Mouse (Mus musculus): ENCODE measurements around the gene Serpinf2. TPM values are rescaled to one million over a fixed set of nuclear protein-coding genes. Genes with fewer than 3 reads are reported as not detected.
"Not testable (repeated sequence)": the region's sequence is repeated elsewhere in the genome, so short reads cannot be mapped to it uniquely, and the experiment has no call there.

Serpinf2 gene
- polyA plus RNA-seq, 1 experiment, result 0.25 TPM

DNA sequence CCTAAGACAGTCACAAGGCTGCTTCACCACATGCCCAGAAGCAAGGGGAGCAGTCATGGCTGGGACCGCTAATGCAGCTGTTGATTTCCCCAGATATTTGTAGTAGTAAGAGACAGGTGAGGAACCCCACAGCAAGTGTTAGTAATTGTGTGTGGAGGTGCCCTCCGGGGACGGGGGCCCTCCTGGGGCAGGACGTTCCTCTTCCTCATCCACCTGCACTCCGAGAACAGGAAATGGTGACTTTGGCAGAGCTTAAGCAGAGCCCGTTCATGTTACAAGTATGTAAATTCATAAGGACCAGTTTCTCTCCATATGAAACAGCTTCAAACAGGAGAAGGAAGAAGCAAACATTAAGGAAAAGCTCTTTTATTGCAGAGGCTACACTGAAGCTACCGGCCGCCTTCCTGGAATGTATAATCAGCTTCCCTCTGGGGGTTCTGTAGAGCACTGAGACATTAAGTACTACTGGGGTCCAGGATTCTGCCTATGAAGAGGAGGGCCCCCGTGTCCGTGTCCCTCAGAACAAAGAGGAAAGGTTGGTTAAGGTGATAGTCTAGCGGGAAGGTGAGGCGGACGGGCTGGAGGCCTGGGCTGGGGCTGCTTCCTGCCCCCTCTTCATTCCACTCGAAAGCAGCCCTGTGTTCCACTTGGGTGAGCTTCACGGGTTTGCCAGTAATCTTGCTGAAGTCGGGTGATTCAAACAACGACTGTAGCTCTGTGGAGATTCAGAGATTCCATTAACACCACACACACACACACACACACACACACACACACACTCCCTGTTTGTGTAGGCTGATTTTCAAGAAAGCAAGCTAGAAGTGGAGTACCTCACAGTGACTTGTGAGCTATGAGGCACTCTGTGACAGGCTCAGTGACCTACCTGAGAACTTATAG, 29.5 kb downstream of the Serpinf2 start:
- DNase-seq (ENCODE audit: low read depth), result no peak
- no peak for TF ChIP-seq POLR2A (IDR thresholded peaks at IDR 0.05; ENCODE audit: borderline replicate concordance, extremely low read depth, insufficient read depth, insufficient read length, poor library complexity, severe bottlenecking)
- no peak for TF ChIP-seq CTCF (IDR thresholded peaks at IDR 0.05; ENCODE audit: borderline replicate concordance, extremely low read depth, insufficient read depth, insufficient read length)

GRCm38 (mm10) chr11:75406865-75407264, 32.5 kb downstream of the Serpinf2 start:
- no peak for DNase-seq (ENCODE audit: low read depth)
- TF ChIP-seq POLR2A (IDR thresholded peaks at IDR 0.05; ENCODE audit: borderline replicate concordance, extremely low read depth, insufficient read depth, insufficient read length, poor library complexity, severe bottlenecking) (no peak), CTCF (IDR thresholded peaks at IDR 0.05; ENCODE audit: borderline replicate concordance, extremely low read depth, insufficient read depth, insufficient read length) (peak; percentile 55; the same call in 1 of the 2 replicates)

- no peak for DNase-seq (ENCODE audit: low read depth)
- TF ChIP-seq CTCF (IDR thresholded peaks at IDR 0.05; ENCODE audit: borderline replicate concordance, extremely low read depth, insufficient read depth, insufficient read length), result no peak
- TF ChIP-seq POLR2A (IDR thresholded peaks at IDR 0.05; ENCODE audit: borderline replicate concordance, extremely low read depth, insufficient read depth, insufficient read length, poor library complexity, severe bottlenecking), result no peak
Observed at GRCm38 (mm10) chr11:75406104-75406503, 33.3 kb downstream of the Serpinf2 start.

DNA sequence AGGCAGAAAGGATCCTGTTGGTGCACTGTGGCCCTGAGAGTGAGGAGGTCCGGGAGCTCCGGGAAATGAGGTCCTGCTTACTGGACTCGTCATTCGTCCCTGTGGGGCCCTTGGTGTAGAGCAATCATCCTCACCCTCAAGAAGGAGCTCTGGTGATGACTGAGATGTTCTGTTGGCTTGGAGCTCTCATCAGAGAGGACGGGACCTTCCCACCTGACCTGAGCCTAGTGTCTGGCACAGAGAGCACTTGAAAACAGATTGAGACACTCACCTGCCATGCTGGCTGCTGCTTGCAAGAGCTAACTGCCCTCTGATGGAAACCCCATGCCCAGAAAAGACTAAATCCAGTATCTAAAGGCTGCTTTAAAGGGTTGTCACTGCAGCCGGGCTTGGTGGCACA, 34.6 kb downstream of the Serpinf2 start:
- no peak for DNase-seq (ENCODE audit: low read depth)
- TF ChIP-seq POLR2A (IDR thresholded peaks at IDR 0.05; ENCODE audit: borderline replicate concordance, extremely low read depth, insufficient read depth, insufficient read length, poor library complexity, severe bottlenecking) (no peak), CTCF (IDR thresholded peaks at IDR 0.05; ENCODE audit: borderline replicate concordance, extremely low read depth, insufficient read depth, insufficient read length) (no peak)

DNA sequence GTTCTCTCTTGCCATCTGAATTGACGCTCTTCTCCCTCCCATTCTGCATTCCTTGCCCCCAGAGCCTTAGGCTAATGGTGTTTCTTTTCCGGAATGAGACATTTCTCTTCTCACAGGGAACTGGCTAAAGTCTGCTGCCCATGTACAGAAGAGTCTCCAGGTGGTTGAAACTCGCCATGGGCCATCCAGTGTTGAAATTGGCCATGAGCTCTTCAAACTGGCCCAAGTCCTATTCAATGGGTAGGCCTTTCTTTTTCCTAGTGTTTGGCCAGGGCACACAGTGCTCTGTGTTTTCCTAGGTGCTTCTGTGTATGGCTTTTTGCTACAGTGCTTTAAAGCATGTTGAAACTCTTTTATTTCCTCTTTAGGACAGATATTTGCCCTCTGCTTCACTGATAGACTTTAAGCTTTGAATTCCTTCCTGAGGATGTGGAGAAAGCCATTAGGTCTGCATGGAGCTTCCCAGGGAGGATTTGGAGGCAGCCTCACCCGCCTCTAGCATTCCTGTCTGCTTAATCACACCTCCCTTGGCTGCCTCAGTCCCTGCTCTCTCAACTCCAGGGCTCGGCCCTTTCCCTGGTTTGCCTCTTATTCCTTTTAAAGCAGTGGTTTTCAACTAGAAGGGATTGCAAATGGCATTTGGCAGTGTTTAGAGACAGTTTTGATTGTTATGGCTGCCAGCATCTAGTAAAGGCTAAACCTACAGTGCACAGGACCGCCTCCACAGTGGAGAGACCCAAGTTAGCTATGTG, 35.9 kb downstream of the Serpinf2 start:
- no peak for DNase-seq (ENCODE audit: low read depth)
- no peak for TF ChIP-seq POLR2A (IDR thresholded peaks at IDR 0.05; ENCODE audit: borderline replicate concordance, extremely low read depth, insufficient read depth, insufficient read length, poor library complexity, severe bottlenecking)
- TF ChIP-seq CTCF (IDR thresholded peaks at IDR 0.05; ENCODE audit: borderline replicate concordance, extremely low read depth, insufficient read depth, insufficient read length), result no peak

GRCm38 (mm10) chr11:75402271-75402690, 37.1 kb downstream of the Serpinf2 start:
- peak; percentile 87 for DNase-seq (ENCODE audit: low read depth)
- TF ChIP-seq CTCF (IDR thresholded peaks at IDR 0.05; ENCODE audit: borderline replicate concordance, extremely low read depth, insufficient read depth, insufficient read length) (peak; percentile 74; the same call in 1 of the 2 replicates), POLR2A (IDR thresholded peaks at IDR 0.05; ENCODE audit: borderline replicate concordance, extremely low read depth, insufficient read depth, insufficient read length, poor library complexity, severe bottlenecking) (no peak)

DNA sequence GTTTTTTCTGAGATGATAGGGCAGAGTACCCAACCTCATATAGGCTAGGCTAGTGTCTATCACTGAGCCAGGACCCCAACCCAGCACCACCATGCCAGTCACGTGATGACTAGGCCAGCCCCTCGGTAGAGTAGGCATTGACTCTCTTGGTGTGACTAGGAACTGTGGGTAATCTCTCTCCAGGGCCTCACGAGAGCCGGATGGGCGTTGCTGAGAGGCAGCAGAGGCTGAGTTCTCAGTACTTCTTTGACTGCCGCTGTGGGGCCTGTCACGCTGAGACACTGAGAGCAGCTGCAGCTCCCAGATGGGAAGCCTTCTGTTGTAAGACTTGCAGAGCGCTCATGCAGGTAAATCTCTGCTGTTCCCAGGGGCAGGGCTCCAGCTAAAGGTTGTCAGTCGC, 39.3 kb downstream of the Serpinf2 start:
- peak; percentile 59 for DNase-seq (ENCODE audit: low read depth)
- no peak for TF ChIP-seq CTCF (IDR thresholded peaks at IDR 0.05; ENCODE audit: borderline replicate concordance, extremely low read depth, insufficient read depth, insufficient read length)
- TF ChIP-seq POLR2A (IDR thresholded peaks at IDR 0.05; ENCODE audit: borderline replicate concordance, extremely low read depth, insufficient read depth, insufficient read length, poor library complexity, severe bottlenecking), result no peak

- no peak for DNase-seq (ENCODE audit: low read depth)
- TF ChIP-seq CTCF (IDR thresholded peaks at IDR 0.05; ENCODE audit: borderline replicate concordance, extremely low read depth, insufficient read depth, insufficient read length) (no peak), POLR2A (IDR thresholded peaks at IDR 0.05; ENCODE audit: borderline replicate concordance, extremely low read depth, insufficient read depth, insufficient read length, poor library complexity, severe bottlenecking) (no peak)
Observed at GRCm38 (mm10) chr11:75399411-75399841, 40.0 kb downstream of the Serpinf2 start.

- no peak for TF ChIP-seq POLR2A (IDR thresholded peaks at IDR 0.05; ENCODE audit: borderline replicate concordance, extremely low read depth, insufficient read depth, insufficient read length, poor library complexity, severe bottlenecking)
- TF ChIP-seq CTCF (IDR thresholded peaks at IDR 0.05; ENCODE audit: borderline replicate concordance, extremely low read depth, insufficient read depth, insufficient read length), result no peak
- peak; percentile 44 for DNase-seq (ENCODE audit: low read depth)
Observed at GRCm38 (mm10) chr11:75397452-75397851, 41.9 kb downstream of the Serpinf2 start.

DNA sequence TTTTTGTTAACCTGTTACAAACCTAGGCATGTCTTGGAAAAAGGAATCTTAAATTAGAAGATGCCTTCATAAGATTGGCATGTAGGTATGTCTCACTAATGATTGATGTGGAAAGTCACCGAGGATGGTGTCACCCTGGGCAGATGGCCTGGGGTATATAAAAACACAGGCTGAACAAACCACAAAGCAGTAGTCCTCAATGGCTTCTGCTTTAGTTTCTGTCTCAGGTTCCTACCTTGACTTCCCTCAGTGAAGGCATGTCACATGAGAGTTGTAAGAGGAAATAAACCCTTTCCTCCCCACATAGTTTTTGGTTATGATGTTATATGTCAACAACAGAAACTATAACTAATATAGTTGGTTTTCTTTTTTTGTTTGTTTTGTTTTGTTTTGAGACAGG, 43.8 kb downstream of the Serpinf2 start:
- DNase-seq (ENCODE audit: low read depth), result no peak
- TF ChIP-seq CTCF (IDR thresholded peaks at IDR 0.05; ENCODE audit: borderline replicate concordance, extremely low read depth, insufficient read depth, insufficient read length), result no peak
- no peak for TF ChIP-seq POLR2A (IDR thresholded peaks at IDR 0.05; ENCODE audit: borderline replicate concordance, extremely low read depth, insufficient read depth, insufficient read length, poor library complexity, severe bottlenecking)

DNA sequence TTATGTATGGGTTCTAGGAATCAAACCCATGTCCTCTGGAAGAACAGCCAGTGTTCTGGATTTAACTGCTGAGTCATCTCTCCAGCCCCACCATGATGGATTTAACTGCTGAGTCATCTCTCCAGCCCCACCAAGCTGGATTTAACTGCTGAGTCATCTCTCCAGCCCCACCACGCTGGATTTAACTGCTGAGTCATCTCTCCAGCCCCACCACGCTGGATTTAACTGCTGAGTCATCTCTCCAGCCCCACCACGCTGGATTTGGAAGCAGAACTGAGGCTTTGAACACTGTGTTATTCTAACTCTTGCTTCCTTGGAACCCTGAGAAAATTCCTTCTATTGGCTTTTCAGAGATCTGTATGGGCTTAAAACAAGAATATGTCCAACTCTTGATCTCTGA, 55.9 kb downstream of the Serpinf2 start:
- DNase-seq (ENCODE audit: low read depth), result not testable (repeated sequence)

Other genes starting within 250 kb of the Serpinf2 start
- 19.3 and 23.9 TPM in 2 replicates for gene Dph1, start 248.3 kb downstream of the Serpinf2 start, polyA plus RNA-seq (2012; rRNA removed)
- 6.6 and 12.1 TPM in 2 replicates for gene Rtn4rl1, start 245.8 kb downstream of the Serpinf2 start, polyA plus RNA-seq (2012; rRNA removed)
- gene Rpa1, start 91.3 kb downstream of the Serpinf2 start, polyA plus RNA-seq (2012; rRNA removed), result 49.2 and 53.3 TPM in 2 replicates
- 9.0 and 9.9 TPM in 2 replicates for gene Smyd4, start 91.2 kb downstream of the Serpinf2 start, polyA plus RNA-seq (2012; rRNA removed)
- 10.3 and 34.7 TPM in 2 replicates for gene Serpinf1, start 16.9 kb downstream of the Serpinf2 start, polyA plus RNA-seq (2012; rRNA removed)
- gene Wdr81, start 15.1 kb upstream of the Serpinf2 start, polyA plus RNA-seq (2012; rRNA removed), result 9.2 and 13.4 TPM in 2 replicates
- 1.5 and 1.6 TPM in 2 replicates for gene Tlcd2, start 22.1 kb upstream of the Serpinf2 start, polyA plus RNA-seq (2012; rRNA removed)
- gene Prpf8, start 47.2 kb upstream of the Serpinf2 start, polyA plus RNA-seq (2012; rRNA removed), result 144 and 156 TPM in 2 replicates
- 1.0 and 1.5 TPM in 2 replicates for gene Rilp, start 70.5 kb upstream of the Serpinf2 start, polyA plus RNA-seq (2012; rRNA removed)
- gene Scarf1, start 73.9 kb upstream of the Serpinf2 start, polyA plus RNA-seq (2012; rRNA removed), result 5.3 and 5.9 TPM in 2 replicates
- 28.4 and 32.4 TPM in 2 replicates for gene Slc43a2, start 92.1 kb upstream of the Serpinf2 start, polyA plus RNA-seq (2012; rRNA removed)
- gene Pitpna, start 148.5 kb upstream of the Serpinf2 start, polyA plus RNA-seq (2012; rRNA removed), result 109 and 130 TPM in 2 replicates
- gene Inpp5k, start 191.4 kb upstream of the Serpinf2 start, polyA plus RNA-seq (2012; rRNA removed), result 53.7 and 63.8 TPM in 2 replicates
- 12.2 and 14.1 TPM in 2 replicates for gene Myo1c, start 210.9 kb upstream of the Serpinf2 start, polyA plus RNA-seq (2012; rRNA removed)
- 86.9 and 91.0 TPM in 2 replicates for gene Crk, start 239.7 kb upstream of the Serpinf2 start, polyA plus RNA-seq (2012; rRNA removed)

Data from brain, embryonic 14.5 days (tissue).